Mouse (Mus musculus) thymus, adult 2 months (tissue): Measurements from ENCODE around the gene Mreg. TPM values are rescaled to one million over a fixed set of nuclear protein-coding genes. Genes with fewer than 3 reads are reported as not detected.

Source experiments
- DNase-seq: peaks from one replicate; pipeline ENCODE4 v3.0.0; 2021
- H3K27ac ChIP-seq: fragments of 200-500 bp; 2 replicates; pipeline ENCODE4 v1.5.1; 2012; ENCODE audit warnings: low read length, control low read depth; ENCODE audit not compliant: control insufficient read depth, insufficient read depth
- H3K27me3 ChIP-seq: fragments of 200-500 bp; 2 replicates; pipeline ENCODE4 v1.6.1; 2012; ENCODE audit warnings: mild to moderate bottlenecking, low read length, moderate library complexity, mixed read lengths; ENCODE audit not compliant: control insufficient read depth, insufficient read depth
- H3K36me3 ChIP-seq: fragments of 200-500 bp; 2 replicates; pipeline ENCODE4 v1.6.1; 2012; ENCODE audit warnings: mild to moderate bottlenecking, low read length, moderate library complexity; ENCODE audit not compliant: control insufficient read depth, insufficient read depth
- H3K4me1 ChIP-seq: fragments of 200-500 bp; replicated peaks from 2 replicates; pipeline ENCODE4 v1.6.1; 2012; ENCODE audit warnings: low read length; ENCODE audit not compliant: control insufficient read depth, insufficient read depth
- H3K4me3 ChIP-seq: fragments of 200-500 bp; 2 replicates; pipeline ENCODE4 v1.5.1; 2012; ENCODE audit warnings: mild to moderate bottlenecking, low read length, control low read depth, moderate library complexity; ENCODE audit not compliant: control insufficient read depth, insufficient read depth
- CTCF ChIP-seq: fragments of 200-500 bp; IDR thresholded peaks from 2 replicates; pipeline ENCODE4 v1.5.1; 2012; ENCODE audit warnings: mild to moderate bottlenecking, control low read depth, low read length, moderate library complexity, borderline replicate concordance; ENCODE audit not compliant: control insufficient read depth, poor library complexity, insufficient read depth; ENCODE audit errors: extremely low read depth
- POLR2A ChIP-seq: fragments of 200-500 bp; IDR thresholded peaks from 2 replicates; pipeline ENCODE4 v1.6.1; 2012; ENCODE audit warnings: mild to moderate bottlenecking, low read length, control low read depth, moderate library complexity; ENCODE audit not compliant: control insufficient read depth, poor library complexity, insufficient read depth; ENCODE audit errors: extremely low read depth
- WGBS: fragments of 180-500 bp; shearing (Covaris S2); methylation state at CpG from one replicate; pipeline ENCODE4 v1.1.7; 2018; 5-methylcytosine and 5-hydroxymethylcytosine counted together
- polyA plus RNA-seq: library from polyadenylated mRNA; depleted of rRNA; stranded (reverse); fragments of >200 nt; gene quantifications from 2 replicates; pipeline ENCODE4 v1.2.3, GENCODE M21; 2012

Mreg gene
- polyA plus RNA-seq, 1 experiment, result 20.6 TPM

GRCm38 (mm10) chr1:72183554-72183953 is 28.6 kb downstream of the Mreg start:
- Histone ChIP-seq H3K36me3 (no peaks in the 10 kb centered on the region), H3K27me3 (no peaks in the 10 kb centered on the region), H3K27ac (no peak overlapping the region), H3K4me1 (no peaks in the 10 kb centered on the region), H3K4me3 (no peak overlapping the region)
- TF ChIP-seq POLR2A (no peak), CTCF (no peak)
- 82% methylated on average over 6 of the region's 6 CpGs for WGBS
- DNase-seq, result no peak

- 46% methylated on average over 13 of the region's 13 CpGs for WGBS
- Histone ChIP-seq H3K36me3 (no peaks in the 10 kb centered on the region), H3K27ac (no peak overlapping the region), H3K4me1 (no peaks in the 10 kb centered on the region), H3K4me3 (no peak overlapping the region), H3K27me3 (no peaks in the 10 kb centered on the region)
- TF ChIP-seq CTCF, result no peak
- no peak for TF ChIP-seq POLR2A
- no peak for DNase-seq
These were observed 29.1 kb downstream of the Mreg start for GRCm38 (mm10) chr1:72182930-72183499.

DNA sequence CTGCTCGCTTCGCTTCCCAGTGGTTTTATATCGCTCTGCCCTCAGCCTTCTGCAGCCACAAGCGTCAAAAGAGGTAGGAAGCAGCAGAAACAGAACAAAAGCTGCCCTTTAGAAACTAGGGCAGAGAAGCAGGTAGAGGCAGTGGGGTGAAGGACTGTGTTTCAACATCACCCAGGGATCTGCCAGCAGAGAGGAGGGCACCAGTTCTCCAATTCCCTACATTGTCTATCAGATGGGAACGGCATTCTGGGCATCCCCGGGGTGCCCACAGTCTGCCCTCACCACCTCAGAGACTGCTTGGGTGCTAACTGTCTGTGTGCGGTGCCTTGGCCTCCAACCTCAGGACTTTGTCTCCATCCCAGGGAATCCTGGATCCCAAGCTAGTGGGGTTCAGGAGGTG is 32.2 kb downstream of the Mreg start:
- Histone ChIP-seq H3K4me3 (no peak overlapping the region), H3K27ac (no peak overlapping the region), H3K27me3 (no peaks in the 10 kb centered on the region), H3K36me3 (no peaks in the 10 kb centered on the region), H3K4me1 (no peaks in the 10 kb centered on the region)
- TF ChIP-seq POLR2A (no peak), CTCF (no peak)
- DNase-seq, result no peak
- 94% methylated on average over 7 of the region's 7 CpGs for WGBS

GRCm38 (mm10) chr1:72176239-72176638 is 35.9 kb downstream of the Mreg start:
- Histone ChIP-seq H3K4me1 (no peaks in the 10 kb centered on the region), H3K36me3 (no peaks in the 10 kb centered on the region), H3K27me3 (no peaks in the 10 kb centered on the region), H3K4me3 (no peak overlapping the region), H3K27ac (no peak overlapping the region)
- TF ChIP-seq CTCF (no peak), POLR2A (no peak)
- DNase-seq, result no peak
- WGBS, result 28% methylated on average over 6 of the region's 6 CpGs

DNA sequence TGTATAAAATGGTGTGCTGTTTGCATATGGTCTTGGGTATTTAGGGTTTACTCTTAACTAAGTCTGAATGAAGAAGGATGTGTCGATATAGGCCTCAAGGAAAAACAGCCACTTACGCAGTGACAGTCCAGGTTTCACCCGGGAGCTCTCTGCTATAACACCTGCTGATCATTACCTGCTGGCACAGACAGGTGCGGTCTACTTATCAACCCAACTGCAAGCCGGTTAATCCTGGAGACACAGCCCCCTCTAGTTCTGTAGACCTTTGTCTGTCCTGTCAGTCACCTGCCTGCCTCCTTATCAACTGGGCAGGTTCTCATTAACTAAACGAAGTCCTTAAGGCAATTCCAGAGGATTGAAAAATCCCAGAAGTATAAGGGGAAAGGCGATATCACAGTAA is 37.9 kb downstream of the Mreg start:
- WGBS, result 92% methylated on average over 7 of the region's 7 CpGs
- no peaks in the 10 kb centered on the region for H3K36me3 ChIP-seq
- no peaks in the 10 kb centered on the region for H3K27me3 ChIP-seq
- TF ChIP-seq POLR2A, result no peak
- TF ChIP-seq CTCF, result no peak
- H3K4me3 ChIP-seq, result no peak overlapping the region
- DNase-seq, result no peak
- H3K4me1 ChIP-seq, result no peaks in the 10 kb centered on the region
- no peak overlapping the region for H3K27ac ChIP-seq

GRCm38 (mm10) chr1:72173402-72174051 is 38.6 kb downstream of the Mreg start:
- no peak for TF ChIP-seq POLR2A
- no peak for TF ChIP-seq CTCF
- no peaks in the 10 kb centered on the region for H3K36me3 ChIP-seq
- H3K27ac ChIP-seq, result no peak overlapping the region
- no peaks in the 10 kb centered on the region for H3K4me1 ChIP-seq
- 79% methylated on average over 8 of the region's 8 CpGs for WGBS
- H3K27me3 ChIP-seq, result no peaks in the 10 kb centered on the region
- H3K4me3 ChIP-seq, result no peak overlapping the region
- DNase-seq, result no peak

DNA sequence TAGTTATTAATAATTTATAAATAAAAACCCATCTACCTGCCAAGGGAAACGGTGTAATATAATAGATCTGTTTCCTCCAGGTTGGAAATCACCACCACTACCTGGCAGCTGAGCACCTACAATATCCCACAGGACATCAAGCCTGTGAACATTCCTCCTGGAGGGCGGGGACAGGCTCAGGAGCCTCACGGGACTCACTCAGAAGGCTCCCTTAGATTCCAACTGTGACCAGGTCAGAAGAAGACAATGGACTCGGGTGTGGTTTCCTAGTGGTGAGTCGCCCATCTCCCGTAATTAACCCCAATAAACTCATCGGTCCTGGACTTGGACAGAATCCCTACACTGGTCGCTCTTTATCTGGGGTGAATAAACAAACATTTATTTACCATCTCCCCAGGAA is 39.3 kb downstream of the Mreg start:
- no peak for DNase-seq
- no peaks in the 10 kb centered on the region for H3K27me3 ChIP-seq
- no peak overlapping the region for H3K4me3 ChIP-seq
- no peak for TF ChIP-seq POLR2A
- WGBS, result 90% methylated on average over 8 of the region's 8 CpGs
- no peak overlapping the region for H3K27ac ChIP-seq
- no peaks in the 10 kb centered on the region for H3K4me1 ChIP-seq
- H3K36me3 ChIP-seq, result no peaks in the 10 kb centered on the region
